Mouse (Mus musculus): ENCODE data around the gene Lnx2.

DNA sequence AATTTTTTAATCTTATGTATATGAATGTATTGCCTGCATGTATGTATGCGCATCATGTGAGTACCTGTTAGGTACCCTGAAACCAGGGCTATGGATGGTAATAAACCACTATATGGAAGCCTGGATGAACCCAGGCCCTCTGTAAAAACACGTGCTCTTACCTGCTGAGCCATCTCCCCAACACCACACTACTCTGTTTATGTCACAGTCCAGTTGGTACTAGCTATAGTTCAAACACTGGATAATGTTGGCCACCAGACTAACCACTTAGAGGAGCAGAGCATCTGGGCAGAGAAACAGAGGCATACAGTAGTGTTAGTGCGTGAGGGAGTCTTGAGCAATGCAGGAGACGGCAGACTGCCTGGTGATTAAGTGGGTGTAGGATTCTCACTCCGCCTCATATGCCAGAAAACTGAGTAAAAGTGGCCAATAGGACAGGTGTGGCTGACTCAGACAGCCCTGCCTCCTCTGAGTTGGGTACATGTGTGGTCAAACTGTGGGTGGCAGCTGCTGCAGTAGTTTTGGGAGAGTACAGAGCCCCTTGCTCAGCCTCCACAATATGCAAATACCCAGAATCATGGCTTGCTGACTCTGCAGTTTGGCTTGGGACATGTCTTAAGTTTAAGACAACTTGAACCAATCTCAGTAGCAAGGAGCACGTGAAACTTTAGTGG, 20.7 kb downstream of the Lnx2 start:
- TF ChIP-seq CTCF (IDR thresholded peaks at IDR 0.05; ENCODE audit: low read depth, low read length) (no peak), POLR2A (IDR thresholded peaks at IDR 0.05; ENCODE audit: extremely low read depth, insufficient read depth, low read length) (no peak)
